Mouse (Mus musculus) left cerebral cortex, postnatal 36 days (tissue): ENCODE measurements at regions not wholly inside any gene's neighbourhood (a gene's known extent, or its start where the extent isn't known, plus 50 kb on each side); places are given as distances from the start of the nearest gene placed in this dataset.
A peak's percentile ranks its signal among the peaks of the same experiment; 100 is the strongest.

Experiments used
- DNase-seq, 2 experiments: peaks; one replicate each; pipeline ENCODE4 v3.0.0; 2021 to 2022; ENCODE audit warnings: low spot score in 2 of 2, mixed read lengths in 1 of 2
- intact Hi-C: fragments of 180-260 bp; cut with DNase I; formaldehyde crosslinking; loops from one replicate; pipeline ENCODE4 v1.15.1; 2025

- intact Hi-C loops, result loop anchor here (2.0 to 5.0 kb wide), 2 partner anchors 199 to 774 kb away; partner anchors contain the start of gene Irs1
- no peak for DNase-seq
These were observed 439.9 kb downstream of the Nyap2 start for GRCm38 (mm10) chr1:81516575-81517210.

DNA sequence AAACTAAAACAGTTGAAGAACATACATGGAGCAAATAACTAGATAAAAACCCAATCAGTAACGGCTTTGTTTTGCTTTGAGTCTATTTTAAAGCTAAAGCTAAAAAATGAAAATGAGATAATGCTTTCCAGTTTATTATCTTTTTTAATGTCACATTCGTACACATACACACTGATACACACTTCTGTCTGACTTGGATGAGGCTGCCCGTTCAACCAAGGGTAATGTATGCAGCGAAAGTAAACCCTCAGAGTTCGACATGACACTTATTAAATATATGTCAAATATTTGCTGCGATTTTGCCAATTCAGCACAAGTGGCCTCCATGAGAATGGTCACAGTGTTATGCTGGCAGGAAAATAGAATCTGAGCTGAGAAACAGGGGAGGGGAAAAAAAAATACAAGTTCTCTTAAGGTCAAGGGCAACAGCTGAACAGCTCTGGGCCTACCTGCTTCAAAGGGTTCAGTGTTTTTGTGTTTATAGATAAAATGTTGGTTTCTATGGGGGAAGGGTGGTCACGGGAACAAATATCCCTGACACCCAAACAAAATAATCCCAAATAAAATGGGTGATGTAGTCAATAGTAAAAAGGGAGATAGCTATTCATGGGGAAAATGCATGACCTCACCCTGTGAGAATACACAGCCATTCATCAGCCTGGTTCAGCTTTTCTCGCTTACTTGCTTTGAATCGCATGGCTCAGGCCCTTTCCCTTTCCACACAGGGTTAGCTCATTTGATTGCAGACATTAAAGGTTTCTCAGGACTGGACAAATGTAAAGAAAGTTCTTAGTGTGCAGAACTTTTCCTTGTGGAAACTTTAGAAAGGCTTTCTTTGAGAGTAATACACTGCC lies 443.9 kb downstream of the Nyap2 start:
- intact Hi-C loops, result no loop called here
- DNase-seq, result no peak

- intact Hi-C loops, result no loop called here
- DNase-seq, result no peak
These were observed 446.2 kb downstream of the Nyap2 start for GRCm38 (mm10) chr1:81522929-81523328.

DNA sequence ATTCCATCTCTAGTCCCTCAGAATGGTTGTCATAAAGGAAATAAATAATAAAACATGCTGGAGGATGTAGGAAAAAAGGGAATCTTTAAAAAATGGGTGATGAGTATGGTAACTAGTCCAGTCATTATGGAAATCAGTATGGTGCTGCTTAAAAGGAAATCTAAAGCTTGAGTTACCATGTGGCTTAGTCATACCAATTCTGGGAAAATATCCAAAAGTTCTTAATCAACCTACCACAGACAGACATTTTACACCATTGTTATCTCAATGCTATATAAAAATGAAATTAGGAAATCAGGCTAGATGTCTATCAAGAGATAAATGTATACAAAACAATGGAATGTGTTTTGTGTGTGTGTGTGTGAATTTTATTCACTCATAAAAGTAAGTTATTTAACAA lies 449.1 kb downstream of the Nyap2 start:
- intact Hi-C loops, result no loop called here
- DNase-seq, result no peak

GRCm38 (mm10) chr1:81537836-81538235 lies 461.1 kb downstream of the Nyap2 start:
- intact Hi-C loops, result no loop called here
- DNase-seq, result no peak

- intact Hi-C loops, result no loop called here
- DNase-seq, result no peak
These were observed 463.0 kb downstream of the Nyap2 start for GRCm38 (mm10) chr1:81539591-81540311.

GRCm38 (mm10) chr1:81548906-81549305 lies 472.2 kb downstream of the Nyap2 start:
- intact Hi-C loops, result no loop called here
- no peak for DNase-seq

- no peak for DNase-seq
- intact Hi-C loops, result no loop called here
These were observed 473.0 kb downstream of the Nyap2 start for GRCm38 (mm10) chr1:81549706-81550105.

GRCm38 (mm10) chr1:81552731-81553130 lies 476.0 kb downstream of the Nyap2 start:
- intact Hi-C loops, result no loop called here
- no peak for DNase-seq

GRCm38 (mm10) chr1:81576965-81577664 lies 500.4 kb downstream of the Nyap2 start:
- intact Hi-C loops, result no loop called here
- DNase-seq, result no peak

- no peak for DNase-seq
- intact Hi-C loops, result no loop called here
These were observed 501.0 kb downstream of the Nyap2 start for GRCm38 (mm10) chr1:81577665-81578201.

DNA sequence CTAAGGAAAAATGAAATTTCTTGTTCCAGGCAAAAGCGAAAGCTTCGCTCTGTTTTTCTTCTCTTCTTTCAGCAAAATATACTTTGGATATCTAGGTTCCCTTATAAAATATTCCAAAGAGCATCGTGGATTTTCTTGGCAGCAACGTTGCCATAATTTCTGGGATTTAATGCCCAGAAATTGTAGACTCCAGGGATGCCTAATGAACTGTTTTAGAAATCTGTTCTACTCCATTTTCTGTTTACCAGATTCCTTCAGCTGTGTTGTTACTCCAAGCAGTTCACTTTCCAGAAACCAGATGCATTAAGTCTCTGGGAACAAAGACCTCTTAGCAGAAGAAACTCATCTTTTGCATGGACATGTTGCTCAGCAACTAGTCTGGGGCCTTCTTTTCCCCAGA lies 504.5 kb downstream of the Nyap2 start:
- intact Hi-C loops, result no loop called here
- DNase-seq, result no peak

GRCm38 (mm10) chr1:81587780-81588307 lies 511.1 kb downstream of the Nyap2 start:
- DNase-seq, result no peak
- intact Hi-C loops, result no loop called here

DNA sequence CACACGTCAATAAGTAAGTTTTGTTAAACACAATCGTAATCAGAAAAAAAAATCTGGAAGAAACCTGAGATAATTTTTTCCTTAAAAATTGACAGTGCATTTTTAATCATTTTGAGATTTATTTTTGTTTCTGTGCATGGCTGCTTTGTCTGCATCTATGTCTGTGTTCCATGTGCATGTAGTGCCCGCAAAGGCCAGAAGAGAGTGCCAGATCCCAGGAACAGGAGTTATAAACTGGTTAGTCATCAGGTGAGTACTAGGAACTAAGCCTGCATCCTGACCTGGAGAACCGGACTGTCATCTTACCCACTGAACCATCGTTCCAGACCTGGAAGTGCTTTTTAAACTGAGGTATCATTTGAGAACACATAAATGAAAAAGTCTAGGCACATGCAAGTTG lies 514.9 kb downstream of the Nyap2 start:
- intact Hi-C loops, result loop anchor here (10.0 kb wide), 1 partner anchor 703 kb away; the partner anchor contains the start of gene Irs1
- no peak for DNase-seq

DNA sequence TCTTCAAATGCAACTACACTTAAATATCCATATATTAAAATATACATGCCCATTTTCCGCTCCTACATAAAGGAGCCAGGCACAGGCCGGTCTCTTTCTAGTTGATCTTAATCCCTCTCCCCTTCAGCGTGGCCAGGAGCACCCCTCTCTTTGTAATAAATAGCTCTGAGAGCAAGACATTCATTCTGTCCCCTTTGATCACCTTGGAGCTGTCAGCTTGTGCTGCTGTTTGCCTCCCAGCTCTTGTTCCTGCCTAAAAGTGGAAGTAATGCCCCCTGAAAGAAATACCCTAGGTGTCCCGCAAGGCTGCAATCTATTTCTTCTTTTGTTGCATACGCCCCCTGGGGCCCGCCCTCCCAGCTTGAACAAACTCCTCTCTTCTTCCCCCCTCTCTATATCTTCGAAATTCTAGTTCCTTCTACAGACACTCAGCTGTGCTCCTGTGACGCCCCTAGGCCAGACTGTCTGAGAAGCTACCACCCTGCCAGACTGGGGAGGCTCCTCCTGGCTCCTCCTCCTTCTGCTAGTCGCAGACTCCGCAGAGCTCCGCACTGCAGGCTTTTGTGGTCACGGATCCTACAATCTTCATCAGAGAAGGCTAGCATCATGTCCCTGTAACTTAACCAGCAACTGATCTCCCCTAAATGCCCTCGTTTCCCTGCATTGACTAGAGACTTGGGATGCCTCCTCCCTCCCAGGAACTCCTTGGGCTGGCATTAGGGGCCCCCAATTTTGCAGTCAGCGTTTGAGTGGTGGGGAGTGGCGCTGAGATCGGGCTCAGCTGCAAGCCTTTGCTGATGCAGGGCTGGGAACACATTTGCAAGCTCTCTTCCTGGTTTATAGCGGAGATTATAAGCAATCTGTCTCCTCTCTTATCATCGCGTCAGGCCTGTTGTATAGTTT lies 516.8 kb downstream of the Nyap2 start:
- intact Hi-C loops, result loop anchor here (10.0 kb wide), 1 partner anchor 701 kb away; the partner anchor contains the start of gene Irs1
- peak; percentile 61 to 66 for DNase-seq

GRCm38 (mm10) chr1:81594183-81594515 lies 517.4 kb downstream of the Nyap2 start:
- intact Hi-C loops, result loop anchor here (10.0 kb wide), 1 partner anchor 701 kb away; the partner anchor contains the start of gene Irs1

GRCm38 (mm10) chr1:81594606-81595005 lies 517.9 kb downstream of the Nyap2 start:
- no peak for DNase-seq
- intact Hi-C loops, result loop anchor here (10.0 kb wide), 1 partner anchor 700 kb away; the partner anchor contains the start of gene Irs1

More at GRCm38 (mm10) chr1:81594183-81594515, 517.4 kb downstream of the Nyap2 start:
- DNase-seq, result no peak

- intact Hi-C loops, result no loop called here
- no peak for DNase-seq
These were observed 532.0 kb downstream of the Nyap2 start for GRCm38 (mm10) chr1:81608772-81609171.
